ENCODE assay signal across 9 mouse cellular contexts in the genomic region with DNA sequence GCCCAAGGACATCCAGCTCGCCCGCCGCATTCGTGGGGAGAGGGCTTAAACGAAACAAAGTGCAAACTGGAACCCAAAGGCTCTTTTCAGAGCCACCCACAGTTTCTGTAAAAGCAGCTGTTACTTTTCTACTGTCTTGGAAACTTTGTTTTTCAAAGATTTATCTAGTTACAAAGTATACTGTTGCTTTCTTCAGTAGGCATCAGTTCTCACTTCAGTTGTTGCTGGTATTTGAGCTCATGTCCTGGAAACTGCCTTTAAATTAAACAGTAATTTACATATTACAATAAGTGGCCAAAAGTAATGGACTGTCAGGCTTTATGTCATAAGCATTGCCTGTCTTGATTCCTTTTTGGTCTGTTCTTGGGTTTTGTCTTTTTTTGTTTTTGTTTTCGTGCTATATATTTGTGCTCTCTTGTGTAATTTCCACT. TPM values are rescaled to one million over a fixed set of nuclear protein-coding genes. Genes with fewer than 3 reads are reported as not detected.
DNase-seq lines count a peak whose midpoint lies in the region; ATAC-seq and TF ChIP-seq lines count a peak whose summit lies in the region.
"Had no signal": no experiment of that assay in that cellular context is flagged by ENCODE, and none has a peak within 500 bp of the region (broad histone marks: within the 10 kb centered on the region; RNA-seq: fewer than 3 reads in every experiment).

No protein-coding gene starts in this region.

- 6% methylated on average over 6 of the region's 6 CpGs for WGBS in heart, embryonic 11.5 days (ENCODE audit: insufficient replicate concordance)
- WGBS in hindbrain, embryonic 10.5 days = 2% methylated on average over 6 of the region's 6 CpGs
- under 1% methylated on average over 6 of the region's 6 CpGs for WGBS in midbrain, embryonic 12.5 days

- no peaks in the 10 kb centered on the region for H3K9me3 ChIP-seq in heart, embryonic 11.5 days (replicated peaks; ENCODE audit: control insufficient read depth, low read length)
- no peaks in the 10 kb centered on the region for H3K9me3 ChIP-seq in ES-E14 (ENCODE audit: control insufficient read depth, insufficient read depth, low read depth, low read length)
- H3K9me3 ChIP-seq in hindbrain, embryonic 10.5 days = no peaks in the 10 kb centered on the region
- H3K9me3 ChIP-seq in midbrain, embryonic 12.5 days = no peaks in the 10 kb centered on the region

- H3K4me3 ChIP-seq in heart, embryonic 11.5 days (ENCODE audit: low read depth, low read length) = peak overlapping the region; percentile 34
- peak overlapping the region; percentile 19 to 61 for H3K4me3 ChIP-seq in ES-E14 (ENCODE audit: insufficient read depth in 1 of 2, low read depth in 1 of 2, low read length in 2 of 2, poor library complexity in 1 of 2, severe bottlenecking in 1 of 2)
- H3K4me3 ChIP-seq in hindbrain, embryonic 10.5 days = peak overlapping the region; percentile 51
- peak overlapping the region; percentile 40 for H3K4me3 ChIP-seq in midbrain, embryonic 12.5 days

- H3K36me3 ChIP-seq in heart, embryonic 11.5 days (ENCODE audit: control insufficient read depth, insufficient read depth, low read length) = no peaks in the 10 kb centered on the region
- no peaks in the 10 kb centered on the region for H3K36me3 ChIP-seq in ES-E14 (ENCODE audit: control insufficient read depth, insufficient read depth, low read length, poor library complexity, severe bottlenecking)
- H3K36me3 ChIP-seq in hindbrain, embryonic 10.5 days = no peaks in the 10 kb centered on the region
- H3K36me3 ChIP-seq in midbrain, embryonic 12.5 days = no peaks in the 10 kb centered on the region

- H3K4me2 ChIP-seq in heart, embryonic 11.5 days = peak overlapping the region; percentile 57
- peak overlapping the region; percentile 52 for H3K4me2 ChIP-seq in midbrain, embryonic 12.5 days (replicated peaks)

- peak overlapping the region; percentile 75 for H3K9ac ChIP-seq in heart, embryonic 11.5 days (ENCODE audit: low read depth, low read length)
- H3K9ac ChIP-seq in ES-E14 (ENCODE audit: insufficient read depth, low read depth, low read length, poor library complexity, severe bottlenecking) = peak overlapping the region; percentile 75
- peak overlapping the region; percentile 47 for H3K9ac ChIP-seq in midbrain, embryonic 12.5 days (replicated peaks)

- in situ Hi-C loops in ES-E14 (cut with MboI; ENCODE audit: low sequenced_read_pairs in 2 of 2, unreplicated experiment in 2 of 2) = loop anchor here in 1 of 2 experiments (25.0 kb wide), 1 partner anchor 1715 kb away; the partner anchor contains the start of genes Hist1h2ag, Hist1h2ah, Hist1h2bj and Hist1h2bk

- peak overlapping the region; percentile 81; the same call in 1 of the 2 replicates for H3K27ac ChIP-seq in heart, embryonic 11.5 days (ENCODE audit: low read depth, low read length)
- H3K27ac ChIP-seq in ES-E14 (ENCODE audit: insufficient read depth, low read depth, low read length, poor library complexity, severe bottlenecking) = peak overlapping the region; percentile 77
- peak overlapping the region; percentile 89 for H3K27ac ChIP-seq in hindbrain, embryonic 10.5 days
- peak overlapping the region; percentile 79 for H3K27ac ChIP-seq in midbrain, embryonic 12.5 days (replicated peaks)

- H3K27me3 ChIP-seq in heart, embryonic 11.5 days (ENCODE audit: control insufficient read depth, insufficient read depth, low read length) = no peaks in the 10 kb centered on the region
- no peaks in the 10 kb centered on the region for H3K27me3 ChIP-seq in hindbrain, embryonic 10.5 days (ENCODE audit: insufficient read depth, poor library complexity, severe bottlenecking)
- no peaks in the 10 kb centered on the region for H3K27me3 ChIP-seq in midbrain, embryonic 12.5 days

- no peak for DNase-seq in heart, adult 11 months
- no peak for DNase-seq in ES-E14 (ENCODE audit: low read depth, low spot score)
- DNase-seq in hindbrain, embryonic 10.5 days (ENCODE audit: low spot score) = no peak
- no peak for DNase-seq in cerebellum, postnatal 14 days
- no peak for DNase-seq in kidney, postnatal 36 days

- H3K4me1 ChIP-seq in heart, embryonic 11.5 days (ENCODE audit: control insufficient read depth, insufficient read depth, low read length) = peaks cover 8% of the 10 kb centered on the region
- peaks cover 0 to 5% of the 10 kb centered on the region in 2 experiments; a peak in 1 of 4 replicates for H3K4me1 ChIP-seq in ES-E14 (ENCODE audit: control insufficient read depth in 2 of 2, insufficient read depth in 2 of 2, low read length in 2 of 2, poor library complexity in 1 of 2)
- peaks cover 35% of the 10 kb centered on the region for H3K4me1 ChIP-seq in hindbrain, embryonic 10.5 days (replicated peaks)
- peaks cover 19% of the 10 kb centered on the region for H3K4me1 ChIP-seq in midbrain, embryonic 12.5 days

- ATAC-seq in heart, embryonic 11.5 days (replicated peaks; ENCODE audit: insufficient number of reproducible peaks, low FRiP score, low TSS enrichment) = no peak
- no peak for ATAC-seq in midbrain, embryonic 12.5 days (ENCODE audit: low FRiP score, low read depth)
- no peak for ATAC-seq in activated CD4-positive, CD25-positive, alpha-beta regulatory T cell, adult 4 months

TF ChIP-seq in ES-E14, 5 proteins besides CTCF, POLR2A, EP300 and RAD21:
- TF ChIP-seq CHD2 (IDR thresholded peaks at IDR 0.05; ENCODE audit: low read depth, low read length) (no peak), HCFC1 (IDR thresholded peaks at IDR 0.05; ENCODE audit: borderline replicate concordance, insufficient read depth, low read length) (no peak), ZNF384 (IDR thresholded peaks at IDR 0.05; ENCODE audit: low read depth, low read length) (no peak), MAFK (IDR thresholded peaks at IDR 0.05; ENCODE audit: insufficient read depth, low read depth, low read length) (no peak), ZC3H11A (IDR thresholded peaks at IDR 0.05; ENCODE audit: borderline replicate concordance, low read depth, low read length) (no peak)

RNA-seq across cellular contexts. Expression of gene Hist1h3b, which starts 0.7 kb away (rescaled TPM):
- polyA plus RNA-seq in heart, embryonic 11.5 days (2014; fragmentation: Nextera tagmentation; extraction: Ambion mirVana) = 2.7 and 3.7 TPM in 2 replicates
- 667 and 954 TPM in 2 replicates for total RNA-seq in ES-E14 (2012; rRNA removed)
- 5.5 and 8.8 TPM in 2 replicates for polyA plus RNA-seq in hindbrain, embryonic 10.5 days (2016; fragmentation: Nextera tagmentation; extraction: Ambion mirVana)
- polyA plus RNA-seq in midbrain, embryonic 12.5 days (2016; fragmentation: Nextera tagmentation; extraction: Ambion mirVana) = 14.7 and 16.1 TPM in 2 replicates
- not detected for polyA plus RNA-seq in activated CD4-positive, CD25-positive, alpha-beta regulatory T cell, adult 4 months (2017; shearing (Covaris generic))
- polyA plus RNA-seq: CD4-positive, CD25-positive, alpha-beta regulatory T cell, adult 4 months had no signal

RNA-seq across cellular contexts. Expression of gene Hist1h2ab, which starts 1.8 kb away (rescaled TPM):
- polyA plus RNA-seq in heart, embryonic 11.5 days (2014; fragmentation: Nextera tagmentation; extraction: Ambion mirVana) = 16.7 and 18.1 TPM in 2 replicates
- 2,399 and 2,956 TPM in 2 replicates for total RNA-seq in ES-E14 (2012; rRNA removed)
- 45.2 and 49.3 TPM in 2 replicates for polyA plus RNA-seq in hindbrain, embryonic 10.5 days (2016; fragmentation: Nextera tagmentation; extraction: Ambion mirVana)
- 53.0 and 53.2 TPM in 2 replicates for polyA plus RNA-seq in midbrain, embryonic 12.5 days (2016; fragmentation: Nextera tagmentation; extraction: Ambion mirVana)
- polyA plus RNA-seq in activated CD4-positive, CD25-positive, alpha-beta regulatory T cell, adult 4 months (2017; shearing (Covaris generic)) = 1 to 10 TPM; 9.5 to 10.0 TPM

RNA-seq across cellular contexts. Expression of gene Hist1h4b, which starts 4.1 kb away (rescaled TPM):
- 2.2 and 2.7 TPM in 2 replicates for polyA plus RNA-seq in heart, embryonic 11.5 days (2014; fragmentation: Nextera tagmentation; extraction: Ambion mirVana)
- 1,054 and 1,339 TPM in 2 replicates for total RNA-seq in ES-E14 (2012; rRNA removed)
- 4.9 and 5.4 TPM in 2 replicates for polyA plus RNA-seq in hindbrain, embryonic 10.5 days (2016; fragmentation: Nextera tagmentation; extraction: Ambion mirVana)
- polyA plus RNA-seq in midbrain, embryonic 12.5 days (2016; fragmentation: Nextera tagmentation; extraction: Ambion mirVana) = 5.0 and 8.0 TPM in 2 replicates
- 1 to 10 TPM in 1 of 2 experiments, not detected in 1; 2.8 TPM for polyA plus RNA-seq in activated CD4-positive, CD25-positive, alpha-beta regulatory T cell, adult 4 months (2017; shearing (Covaris generic))

RNA-seq across cellular contexts. Expression of gene Hist1h2bb, which starts 6.2 kb away (rescaled TPM):
- polyA plus RNA-seq in heart, embryonic 11.5 days (2014; fragmentation: Nextera tagmentation; extraction: Ambion mirVana) = 1.2 and 2.7 TPM in 2 replicates
- total RNA-seq in ES-E14 (2012; rRNA removed) = 1,224 and 1,736 TPM in 2 replicates
- 1.8 and 2.4 TPM in 2 replicates for polyA plus RNA-seq in hindbrain, embryonic 10.5 days (2016; fragmentation: Nextera tagmentation; extraction: Ambion mirVana)
- 2.5 and 4.5 TPM in 2 replicates for polyA plus RNA-seq in midbrain, embryonic 12.5 days (2016; fragmentation: Nextera tagmentation; extraction: Ambion mirVana)
- polyA plus RNA-seq in activated CD4-positive, CD25-positive, alpha-beta regulatory T cell, adult 4 months (2017; shearing (Covaris generic)) = under 1 TPM in 1 of 2 experiments, not detected in 1; 0.73 TPM

RNA-seq across cellular contexts. Expression of gene Hist1h3c, which starts 7.4 kb away (rescaled TPM):
- polyA plus RNA-seq in heart, embryonic 11.5 days (2014; fragmentation: Nextera tagmentation; extraction: Ambion mirVana) = 4.1 and 4.5 TPM in 2 replicates
- total RNA-seq in ES-E14 (2012; rRNA removed) = 970 and 1,161 TPM in 2 replicates
- 6.9 and 8.6 TPM in 2 replicates for polyA plus RNA-seq in hindbrain, embryonic 10.5 days (2016; fragmentation: Nextera tagmentation; extraction: Ambion mirVana)
- polyA plus RNA-seq in midbrain, embryonic 12.5 days (2016; fragmentation: Nextera tagmentation; extraction: Ambion mirVana) = 7.9 and 9.3 TPM in 2 replicates
- polyA plus RNA-seq in activated CD4-positive, CD25-positive, alpha-beta regulatory T cell, adult 4 months (2017; shearing (Covaris generic)) = 1 to 10 TPM in 1 of 2 experiments, not detected in 1; 2.4 TPM
